Mouse (Mus musculus): Measurements from ENCODE around the gene Kcna7. TPM values are rescaled to one million over a fixed set of nuclear protein-coding genes. Genes with fewer than 3 reads are reported as not detected.
A peak's percentile ranks its signal among the peaks of the same experiment; 100 is the strongest.

The Kcna7 gene
- total and polyA plus RNA-seq, 3 experiments = 0.16 to 3.2 (median 0.39) TPM

DNA sequence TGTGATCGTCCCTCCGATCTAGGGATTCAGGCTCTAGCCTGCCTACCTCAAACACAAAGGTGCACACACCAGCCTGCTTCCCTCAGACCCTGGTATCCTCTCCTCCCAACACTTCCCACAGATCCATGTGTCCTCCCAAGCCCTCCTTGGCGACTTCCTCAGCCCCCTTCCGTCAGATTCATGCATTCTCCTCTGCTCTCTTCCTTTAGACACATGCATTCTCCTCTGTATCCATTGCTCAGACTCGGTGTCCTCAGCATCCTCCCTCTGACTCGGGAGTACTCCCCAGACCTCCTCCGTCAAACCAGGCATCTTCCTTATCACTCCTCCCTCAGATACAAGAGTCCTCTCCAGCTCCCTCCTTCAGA lies 28.4 kb downstream of the Kcna7 start:
- H3K9ac ChIP-seq (ENCODE audit: insufficient read depth, low read depth) = peak overlapping the region; percentile 97
- peak overlapping the region; percentile 80 for H3K4me2 ChIP-seq (ENCODE audit: insufficient read depth, low read depth, poor library complexity, severe bottlenecking)
- TF ChIP-seq ZMIZ1 (IDR thresholded peaks at IDR 0.05; ENCODE audit: low read depth, low read length) = no peak
- 0 out of 2 replicates have a peak, but pooled peaks have one; percentile 11 for TF ChIP-seq CHD1 (IDR thresholded peaks at IDR 0.05; ENCODE audit: low read depth, low read length)
- peak overlapping the region; percentile 58 for H3K27ac ChIP-seq (ENCODE audit: insufficient read depth, low read depth)
- peak overlapping the region; percentile 87 to 100 (median 95) for H3K4me3 ChIP-seq (replicated peaks in 1 of 3; ENCODE audit: low read depth in 2 of 3, low read length in 2 of 3, poor library complexity in 1 of 3)
- H3K9me3 ChIP-seq (replicated peaks; ENCODE audit: low read length) = no peaks in the 10 kb centered on the region
- in situ Hi-C loops (cut with MboI; ENCODE audit: low pct_ligation_motif_present, low pct_unique_long_range_greater_than_20kb, low sequenced_read_pairs) = no loop called here
- peaks cover 10 to 62% of the 10 kb centered on the region in 2 experiments; a peak in 3 of 4 replicates for H3K4me1 ChIP-seq (ENCODE audit: control insufficient read depth in 1 of 2, insufficient read depth in 2 of 2)
- dilution Hi-C loops (cut with MboI; ENCODE audit: extremely low pct_ligation_motif_present, extremely low pct_unique_long_range_greater_than_20kb, low sequenced_read_pairs) = no loop called here
- H3K27me3 ChIP-seq (replicated peaks) = no peaks in the 10 kb centered on the region
- peaks cover 36% of the 10 kb centered on the region for H3K79me2 ChIP-seq (replicated peaks; ENCODE audit: control insufficient read depth, extremely low read depth, insufficient read depth, poor library complexity, severe bottlenecking)
- peaks cover 33 to 58% of the 10 kb centered on the region in 2 experiments for H3K36me3 ChIP-seq (replicated peaks in 1 of 2; ENCODE audit: control insufficient read depth in 1 of 2, insufficient read depth in 1 of 2, low read length in 1 of 2)
- DNase-seq (ENCODE audit: extremely low read depth) = no peak

- Histone ChIP-seq H3K4me3 (replicated peaks in 1 of 3; ENCODE audit: low read depth in 2 of 3, low read length in 2 of 3, poor library complexity in 1 of 3) (peak within 1 kb of the TSS; percentile 87 to 100 (median 95)), H3K9me3 (replicated peaks; ENCODE audit: low read length) (no peaks in the 10 kb centered on the region), H3K27me3 (replicated peaks) (no peaks in the 10 kb centered on the region), H3K36me3 (replicated peaks in 1 of 2; ENCODE audit: control insufficient read depth in 1 of 2, insufficient read depth in 1 of 2, low read length in 1 of 2) (peaks cover 28 to 55% of the 10 kb centered on the region in 2 experiments), H3K4me2 (ENCODE audit: insufficient read depth, low read depth, poor library complexity, severe bottlenecking) (peak within 1 kb of the TSS; percentile 80), H3K79me2 (replicated peaks; ENCODE audit: control insufficient read depth, extremely low read depth, insufficient read depth, poor library complexity, severe bottlenecking) (peaks cover 32% of the 10 kb centered on the region), H3K27ac (ENCODE audit: insufficient read depth, low read depth) (peak within 1 kb of the TSS; percentile 58), H3K9ac (ENCODE audit: insufficient read depth, low read depth) (peak within 1 kb of the TSS; percentile 97), H3K4me1 (ENCODE audit: control insufficient read depth in 1 of 2, insufficient read depth in 2 of 2) (peaks cover 10 to 62% of the 10 kb centered on the region in 2 experiments; a peak in 3 of 4 replicates)
- in situ Hi-C loops (cut with MboI; ENCODE audit: low pct_ligation_motif_present, low pct_unique_long_range_greater_than_20kb, low sequenced_read_pairs) = no loop called here
- peak; percentile 100 for DNase-seq (ENCODE audit: extremely low read depth)
- dilution Hi-C loops (cut with MboI; ENCODE audit: extremely low pct_ligation_motif_present, extremely low pct_unique_long_range_greater_than_20kb, low sequenced_read_pairs) = no loop called here
- TF ChIP-seq SIN3A (IDR thresholded peaks at IDR 0.05; ENCODE audit: low read length) (peak; percentile 98), NRF1 (IDR thresholded peaks at IDR 0.05; ENCODE audit: low read depth, low read length) (peak; percentile 55; the same call in 1 of the 2 replicates), EP300 (IDR thresholded peaks at IDR 0.05; ENCODE audit: low read length) (no peak), ELF1 (IDR thresholded peaks at IDR 0.05; ENCODE audit: low read depth, low read length) (peak; percentile 71), MXI1 (IDR thresholded peaks at IDR 0.05; ENCODE audit: low read depth, low read length) (peak; percentile 94), CTCF (conservative IDR thresholded peaks at IDR 0.05 in 1 of 2, IDR thresholded peaks at IDR 0.05 in 1 of 2; ENCODE audit: low read depth in 2 of 2, low read length in 2 of 2) (peak; percentile 25 to 92), POLR2A (IDR thresholded peaks at IDR 0.05; ENCODE audit: low read depth, low read length) (peak; percentile 87), JUND (conservative IDR thresholded peaks at IDR 0.05; ENCODE audit: low read depth, low read length) (0 out of 2 replicates have a peak, but pooled peaks have one; percentile 17), HCFC1 (IDR thresholded peaks at IDR 0.05; ENCODE audit: low read depth, low read length) (peak; percentile 92), RCOR1 (conservative IDR thresholded peaks at IDR 0.05; ENCODE audit: low read depth, low read length) (no peak), TBP (conservative IDR thresholded peaks at IDR 0.05; ENCODE audit: low read depth, low read length) (peak; percentile 90), E2F4 (IDR thresholded peaks at IDR 0.05; ENCODE audit: insufficient replicate concordance, low read depth, low read length) (no peak; the same call in 1 of the 2 replicates), BHLHE40 (IDR thresholded peaks at IDR 0.05; ENCODE audit: low read depth, low read length) (peak; percentile 5; the same call in 1 of the 2 replicates), MAFK (IDR thresholded peaks at IDR 0.05; ENCODE audit: insufficient replicate concordance, low read length) (0 out of 2 replicates have a peak, but pooled peaks have one; percentile 11), GABPA (IDR thresholded peaks at IDR 0.05; ENCODE audit: insufficient replicate concordance, low read depth, low read length) (peak; percentile 58; the same call in 1 of the 2 replicates), USF2 (conservative IDR thresholded peaks at IDR 0.05; ENCODE audit: low read depth, low read length) (no peak), PAX5 (IDR thresholded peaks at IDR 0.05; ENCODE audit: low read length) (no peak), KAT2A (IDR thresholded peaks at IDR 0.05; ENCODE audit: insufficient replicate concordance, low read length) (peak; percentile 86), ZNF384 (IDR thresholded peaks at IDR 0.05; ENCODE audit: low read depth, low read length) (0 out of 2 replicates have a peak, but pooled peaks have one; percentile 15), MAZ (IDR thresholded peaks at IDR 0.05; ENCODE audit: low read depth, low read length) (peak; percentile 64), IRF4 (IDR thresholded peaks at IDR 0.05; ENCODE audit: low read depth, low read length) (peak; percentile 58), CHD2 (IDR thresholded peaks at IDR 0.05; ENCODE audit: low read length) (peak; percentile 93), NELFE (IDR thresholded peaks at IDR 0.05; ENCODE audit: low read depth, low read length) (peak; percentile 93), MEF2A (IDR thresholded peaks at IDR 0.05; ENCODE audit: borderline replicate concordance, low read depth, low read length) (peak; percentile 43), MAX (IDR thresholded peaks at IDR 0.05; ENCODE audit: low read length) (peak; percentile 88), ETS1 (conservative IDR thresholded peaks at IDR 0.05; ENCODE audit: low read depth, low read length) (0 out of 2 replicates have a peak, but pooled peaks have one; percentile 17), POLR2AphosphoS2 (IDR thresholded peaks at IDR 0.05; ENCODE audit: low read depth, low read length) (0 out of 2 replicates have a peak, but pooled peaks have one; percentile 48), UBTF (IDR thresholded peaks at IDR 0.05; ENCODE audit: low read depth, low read length) (peak; percentile 51; the same call in 1 of the 2 replicates), ZKSCAN1 (IDR thresholded peaks at IDR 0.05; ENCODE audit: borderline replicate concordance, low read depth, low read length) (no peak)
Observed at GRCm38 (mm10) chr7:45434203-45435015, 29.0 kb downstream of the Kcna7 start, which contains the start of gene Gys1. Gys1 (plus strand) TSS chr7:45434844.
